Comparison of ENCODE assay signal across 1 mouse cellular context in genomic region chr11:100360175-100360574, GRCm38 (mm10).
TF ChIP-seq lines count a peak whose summit lies in the region.

No protein-coding gene starts in this region.

TF ChIP-seq in MEL, 35 proteins besides CTCF, POLR2A, EP300 and RAD21:
- no peak for TF ChIP-seq GABPA (IDR thresholded peaks at IDR 0.05; ENCODE audit: low read depth, low read length)
- TF ChIP-seq UBTF (IDR thresholded peaks at IDR 0.05; ENCODE audit: borderline replicate concordance, insufficient read depth, low read depth, low read length), result no peak
- no peak for TF ChIP-seq ZNF384 (IDR thresholded peaks at IDR 0.05; ENCODE audit: low read depth, low read length)
- TF ChIP-seq BHLHE40 (IDR thresholded peaks at IDR 0.05; ENCODE audit: borderline replicate concordance, low read depth, low read length), result no peak
- TF ChIP-seq SMC3 (IDR thresholded peaks at IDR 0.05; ENCODE audit: low read depth, low read length), result no peak
- TF ChIP-seq CHD1 (IDR thresholded peaks at IDR 0.05; ENCODE audit: low read depth, low read length), result no peak
- TF ChIP-seq ETS1 (IDR thresholded peaks at IDR 0.05; ENCODE audit: low read depth, low read length), result no peak
- TF ChIP-seq MAFK (IDR thresholded peaks at IDR 0.05; ENCODE audit: borderline replicate concordance, low read depth, low read length), result no peak
- no peak for TF ChIP-seq TAL1 (IDR thresholded peaks at IDR 0.05; ENCODE audit: low read length)
- TF ChIP-seq ZMIZ1 (IDR thresholded peaks at IDR 0.05; ENCODE audit: low read depth, low read length), result no peak
TF ChIP-seq in MEL: peak in this region for 0.
